ENCODE assay signal across 17 mouse cellular contexts in genomic region chr12:64216409-64216808, GRCm38 (mm10).
A peak's percentile ranks its signal among the peaks of the same experiment; 100 is the strongest.
DNase-seq lines count a peak whose midpoint lies in the region; TF ChIP-seq lines count a peak whose summit lies in the region.
"Had no signal": no experiment of that assay in that cellular context is flagged by ENCODE, and none has a peak within 500 bp of the region (broad histone marks: within the 10 kb centered on the region; RNA-seq: fewer than 3 reads in every experiment).

No protein-coding gene starts in this region.

- H3K4me1 ChIP-seq in MEL (ENCODE audit: control insufficient read depth in 1 of 2, insufficient read depth in 2 of 2, low read length in 2 of 2): no peaks in the 10 kb centered on the region; a peak in 1 of 4 replicates

- H3K9ac ChIP-seq in MEL (ENCODE audit: control insufficient read depth, low read depth, low read length, poor library complexity, severe bottlenecking): no peak overlapping the region

- no peaks in the 10 kb centered on the region for H3K9me3 ChIP-seq in MEL (replicated peaks; ENCODE audit: insufficient read depth, low read length)
- H3K9me3 ChIP-seq: G1E had no signal

- no peak overlapping the region for H3K4me3 ChIP-seq in MEL (ENCODE audit: control insufficient read depth in 1 of 2, insufficient read depth in 1 of 2, low read depth in 2 of 2, low read length in 2 of 2)

- DNase-seq in MEL (ENCODE audit: low read depth, low spot score): peak; percentile 19
- no peak for DNase-seq in right cerebral cortex, postnatal 4 days
- DNase-seq: adrenal gland, adult 2 months; adrenal gland, adult 8-10 months; adrenal gland, postnatal 10 days; adrenal gland, postnatal 14 days; adrenal gland, postnatal 25 days; adrenal gland, postnatal 36 days; B cell, adult 2 months; cerebellum, adult 11 months; cerebellum, adult 11-12 months; cerebellum, adult 18-20 months; cerebellum, adult 2 months; cerebellum, adult 8-10 months had no signal

- no peaks in the 10 kb centered on the region; a peak in 1 of 4 replicates for H3K36me3 ChIP-seq in MEL (ENCODE audit: control insufficient read depth in 1 of 2, insufficient read depth in 2 of 2, low read length in 2 of 2)
- H3K36me3 ChIP-seq: G1E had no signal

- no peak for TF ChIP-seq POLR2A in MEL (IDR thresholded peaks at IDR 0.05; ENCODE audit: control insufficient read depth in 1 of 2, insufficient read depth in 1 of 2, low read depth in 1 of 2, low read length in 2 of 2, poor library complexity in 1 of 2)

- H3K79me2 ChIP-seq in MEL (ENCODE audit: control insufficient read depth, insufficient read depth, low read length, poor library complexity): no peaks in the 10 kb centered on the region

- no peaks in the 10 kb centered on the region for H3K27me3 ChIP-seq in MEL (ENCODE audit: control insufficient read depth in 1 of 2, insufficient read depth in 2 of 2, low read length in 2 of 2)
- H3K27me3 ChIP-seq: CH12.LX, Patski had no signal

- no peak for TF ChIP-seq CTCF in MEL (IDR thresholded peaks at IDR 0.05 in 2 of 3, conservative IDR thresholded peaks at IDR 0.05 in 1 of 3; ENCODE audit: control insufficient read depth in 1 of 3, insufficient read depth in 1 of 3, low read depth in 2 of 3, low read length in 3 of 3, poor library complexity in 1 of 3, severe bottlenecking in 1 of 3)

- TF ChIP-seq RAD21 in MEL (IDR thresholded peaks at IDR 0.05; ENCODE audit: low read depth, low read length): no peak

- H3K27ac ChIP-seq in MEL (ENCODE audit: control insufficient read depth, low read depth, low read length): no peak overlapping the region

- TF ChIP-seq EP300 in MEL (IDR thresholded peaks at IDR 0.05; ENCODE audit: low read depth in 1 of 2, low read length in 2 of 2): peak; percentile 47 to 55; a peak in 2 of 4 replicates

TF ChIP-seq in MEL, 35 proteins besides CTCF, POLR2A, EP300 and RAD21:
- TF ChIP-seq USF2 (IDR thresholded peaks at IDR 0.05; ENCODE audit: borderline replicate concordance in 1 of 2, insufficient read depth in 1 of 2, low read depth in 1 of 2, low read length in 2 of 2) (no peak), RCOR1 (IDR thresholded peaks at IDR 0.05; ENCODE audit: low read depth, low read length) (no peak), TCF12 (IDR thresholded peaks at IDR 0.05; ENCODE audit: low read depth, low read length) (peak; percentile 55; the same call in 1 of the 2 replicates)
